Comparison of ENCODE assay signal across 23 mouse cellular contexts in genomic region chr3:45603151-45603550, GRCm38 (mm10).
DNase-seq lines count a peak whose midpoint lies in the region; ATAC-seq and TF ChIP-seq lines count a peak whose summit lies in the region.
"Had no signal": no experiment of that assay in that cellular context is flagged by ENCODE, and none has a peak within 500 bp of the region (broad histone marks: within the 10 kb centered on the region; RNA-seq: fewer than 3 reads in every experiment).

No protein-coding gene starts in this region.

- H3K9ac ChIP-seq in lung, embryonic 14.5 days, result no peak overlapping the region
- no peak overlapping the region for H3K9ac ChIP-seq in lung, embryonic 16.5 days (ENCODE audit: low read length)
- no peak overlapping the region for H3K9ac ChIP-seq in heart, embryonic 12.5 days
- H3K9ac ChIP-seq: embryonic facial prominence, embryonic 13.5 days; embryonic facial prominence, embryonic 15.5 days; forebrain, embryonic 12.5 days had no signal

- peak; percentile 53 for DNase-seq in lung, embryonic 14.5 days
- no peak for DNase-seq in lung, adult 18-20 months
- no peak for DNase-seq in lung, postnatal 4 days
- peak; percentile 25 for DNase-seq in forelimb bud, embryonic 11.5 days (ENCODE audit: low read depth, low spot score)
- DNase-seq in mesoderm, embryonic 11.5 days (ENCODE audit: low read depth, low spot score), result peak; percentile 12
- DNase-seq: adrenal gland, adult 2 months; adrenal gland, postnatal 10 days; adrenal gland, postnatal 25 days; cerebellum, adult 11 months; cerebellum, adult 18-20 months; cerebellum, adult 8-10 months; cerebellum, adult 9-11 months; cerebellum, postnatal 14 days; cerebellum, postnatal 36 days had no signal

- H3K4me3 ChIP-seq in lung, embryonic 14.5 days (ENCODE audit: low read depth, low read length), result no peak overlapping the region
- H3K4me3 ChIP-seq in lung, embryonic 16.5 days (ENCODE audit: low read length), result no peak overlapping the region
- no peak overlapping the region for H3K4me3 ChIP-seq in heart, embryonic 12.5 days
- H3K4me3 ChIP-seq: embryonic facial prominence, embryonic 13.5 days; embryonic facial prominence, embryonic 15.5 days; erythroblast, embryonic 14.5 days; forebrain, embryonic 10.5 days; forebrain, embryonic 12.5 days had no signal

- H3K36me3 ChIP-seq in lung, embryonic 14.5 days (ENCODE audit: insufficient read depth), result no peaks in the 10 kb centered on the region
- H3K36me3 ChIP-seq in lung, embryonic 16.5 days (ENCODE audit: control insufficient read depth, insufficient read depth, low read length), result no peaks in the 10 kb centered on the region
- no peaks in the 10 kb centered on the region for H3K36me3 ChIP-seq in heart, embryonic 12.5 days
- H3K36me3 ChIP-seq: embryonic facial prominence, embryonic 13.5 days; embryonic facial prominence, embryonic 15.5 days; forebrain, embryonic 10.5 days; forebrain, embryonic 12.5 days had no signal

- H3K27ac ChIP-seq in lung, embryonic 14.5 days (ENCODE audit: low read depth), result no peak overlapping the region
- no peak overlapping the region for H3K27ac ChIP-seq in lung, embryonic 16.5 days (ENCODE audit: low read length)
- no peak overlapping the region for H3K27ac ChIP-seq in heart, embryonic 12.5 days (ENCODE audit: poor library complexity, severe bottlenecking)
- H3K27ac ChIP-seq: embryonic facial prominence, embryonic 13.5 days; embryonic facial prominence, embryonic 15.5 days; forebrain, embryonic 10.5 days; forebrain, embryonic 12.5 days had no signal

- H3K4me2 ChIP-seq in lung, embryonic 14.5 days, result no peak overlapping the region
- no peak overlapping the region for H3K4me2 ChIP-seq in lung, embryonic 16.5 days (ENCODE audit: low read depth, low read length)
- no peak overlapping the region for H3K4me2 ChIP-seq in heart, embryonic 12.5 days
- H3K4me2 ChIP-seq: embryonic facial prominence, embryonic 13.5 days; embryonic facial prominence, embryonic 15.5 days; forebrain, embryonic 12.5 days had no signal

- H3K4me1 ChIP-seq in lung, embryonic 14.5 days (ENCODE audit: insufficient read depth), result no peaks in the 10 kb centered on the region
- H3K4me1 ChIP-seq in lung, embryonic 16.5 days (replicated peaks; ENCODE audit: control insufficient read depth, insufficient read depth, low read length), result no peaks in the 10 kb centered on the region
- no peaks in the 10 kb centered on the region for H3K4me1 ChIP-seq in heart, embryonic 12.5 days (replicated peaks)
- H3K4me1 ChIP-seq: embryonic facial prominence, embryonic 13.5 days; embryonic facial prominence, embryonic 15.5 days; forebrain, embryonic 10.5 days; forebrain, embryonic 12.5 days had no signal

- TF ChIP-seq CTCF in lung, embryonic 14.5 days (IDR thresholded peaks at IDR 0.05; ENCODE audit: low read depth), result no peak

- peak; percentile 62; the same call in 1 of the 2 replicates for ATAC-seq in lung, embryonic 14.5 days (ENCODE audit: insufficient read depth)
- peak; percentile 71 for ATAC-seq in lung, embryonic 16.5 days (ENCODE audit: low read depth)
- ATAC-seq in heart, embryonic 12.5 days (ENCODE audit: insufficient number of reproducible peaks, low FRiP score), result no peak
- ATAC-seq: forebrain, embryonic 14.5 days; forebrain, embryonic 16.5 days had no signal

- 30% methylated on average over 5 of the region's 5 CpGs for WGBS in lung, embryonic 14.5 days
- 31% methylated on average over 5 of the region's 5 CpGs for WGBS in lung, embryonic 16.5 days
- 80% methylated on average over 5 of the region's 5 CpGs for WGBS in heart, embryonic 12.5 days

- H3K9me3 ChIP-seq in lung, embryonic 14.5 days (ENCODE audit: low read depth, low read length), result no peaks in the 10 kb centered on the region
- no peaks in the 10 kb centered on the region for H3K9me3 ChIP-seq in lung, embryonic 16.5 days (ENCODE audit: control insufficient read depth, low read length)
- no peaks in the 10 kb centered on the region for H3K9me3 ChIP-seq in heart, embryonic 12.5 days (replicated peaks)
- H3K9me3 ChIP-seq: embryonic facial prominence, embryonic 13.5 days; embryonic facial prominence, embryonic 15.5 days; forebrain, embryonic 10.5 days; forebrain, embryonic 12.5 days had no signal

- H3K27me3 ChIP-seq in lung, embryonic 14.5 days (ENCODE audit: insufficient read depth, low read length), result no peaks in the 10 kb centered on the region
- H3K27me3 ChIP-seq in lung, embryonic 16.5 days (ENCODE audit: control insufficient read depth, insufficient read depth, low read depth, low read length), result no peaks in the 10 kb centered on the region
- no peaks in the 10 kb centered on the region for H3K27me3 ChIP-seq in heart, embryonic 12.5 days (replicated peaks)
- H3K27me3 ChIP-seq: embryonic facial prominence, embryonic 13.5 days; embryonic facial prominence, embryonic 15.5 days; forebrain, embryonic 12.5 days had no signal

Comparison
In these comparisons a context has a peak if more than half of its experiments do, and no peak if none do; other contexts are left out.
1. DNase-seq: peak in lung, embryonic 14.5 days (single experiment), forelimb bud, embryonic 11.5 days (single experiment) and mesoderm, embryonic 11.5 days (single experiment); none in lung, adult 18-20 months (0 of 2) and lung, postnatal 4 days (0 of 2).